Comparison of ENCODE assay signal across 14 mouse cellular contexts in genomic region chrX:56665226-56665973, GRCm38 (mm10). TPM values are rescaled to one million over a fixed set of nuclear protein-coding genes. Genes with fewer than 3 reads are reported as not detected.
A peak's percentile ranks its signal among the peaks of the same experiment; 100 is the strongest.
DNase-seq lines count a peak whose midpoint lies in the region; ATAC-seq lines count a peak whose summit lies in the region.
"Had no signal": no experiment of that assay in that cellular context is flagged by ENCODE, and none has a peak within 500 bp of the region (broad histone marks: within the 10 kb centered on the region; RNA-seq: fewer than 3 reads in every experiment).

No protein-coding gene starts in this region.

- intact Hi-C loops in gastrocnemius, postnatal 14 days (cut with DNase I; ENCODE audit: low total_unique reads) = no loop called here

- WGBS in kidney, embryonic 14.5 days = 75% methylated on average over 8 of the region's 8 CpGs
- WGBS in intestine, embryonic 16.5 days = 82% methylated on average over 8 of the region's 8 CpGs

- no peaks in the 10 kb centered on the region for H3K36me3 ChIP-seq in kidney, embryonic 14.5 days (ENCODE audit: control insufficient read depth, insufficient read depth, low read length)
- H3K36me3 ChIP-seq in intestine, embryonic 16.5 days (ENCODE audit: control insufficient read depth, insufficient read depth, low read length) = no peaks in the 10 kb centered on the region
- H3K36me3 ChIP-seq: limb, embryonic 12.5 days had no signal

- H3K27me3 ChIP-seq in kidney, embryonic 14.5 days (ENCODE audit: control insufficient read depth, insufficient read depth, low read length) = no peaks in the 10 kb centered on the region
- H3K27me3 ChIP-seq in intestine, embryonic 16.5 days (replicated peaks; ENCODE audit: control insufficient read depth, insufficient read depth, low read length) = no peaks in the 10 kb centered on the region
- H3K27me3 ChIP-seq: limb, embryonic 12.5 days had no signal

- no peak overlapping the region for H3K9ac ChIP-seq in kidney, embryonic 14.5 days (ENCODE audit: low read depth, low read length)
- no peak overlapping the region for H3K9ac ChIP-seq in intestine, embryonic 16.5 days (ENCODE audit: low read depth, low read length)
- H3K9ac ChIP-seq: limb, embryonic 12.5 days; lung, embryonic 14.5 days had no signal

- ATAC-seq in kidney, embryonic 14.5 days (ENCODE audit: low FRiP score, low TSS enrichment) = no peak
- no peak for ATAC-seq in intestine, embryonic 16.5 days
- ATAC-seq: forebrain, embryonic 14.5 days had no signal

- no peaks in the 10 kb centered on the region for H3K4me1 ChIP-seq in kidney, embryonic 14.5 days (ENCODE audit: control insufficient read depth, insufficient read depth, low read length)
- H3K4me1 ChIP-seq in intestine, embryonic 16.5 days (ENCODE audit: control insufficient read depth, insufficient read depth, low read length) = no peaks in the 10 kb centered on the region
- H3K4me1 ChIP-seq: limb, embryonic 12.5 days had no signal

- H3K4me2 ChIP-seq in kidney, embryonic 14.5 days (replicated peaks; ENCODE audit: low read depth, low read length) = no peak overlapping the region
- no peak overlapping the region for H3K4me2 ChIP-seq in intestine, embryonic 16.5 days (ENCODE audit: low read depth, low read length)
- H3K4me2 ChIP-seq: limb, embryonic 12.5 days; lung, embryonic 14.5 days had no signal

- no peak overlapping the region for H3K27ac ChIP-seq in kidney, embryonic 14.5 days (ENCODE audit: low read depth, low read length)
- no peak overlapping the region for H3K27ac ChIP-seq in intestine, embryonic 16.5 days (ENCODE audit: low read length)
- H3K27ac ChIP-seq: limb, embryonic 12.5 days had no signal

- no peak overlapping the region for H3K4me3 ChIP-seq in kidney, embryonic 14.5 days (ENCODE audit: low read length)
- H3K4me3 ChIP-seq in intestine, embryonic 16.5 days (ENCODE audit: low read length) = no peak overlapping the region
- H3K4me3 ChIP-seq: limb, embryonic 12.5 days had no signal

- no peaks in the 10 kb centered on the region for H3K9me3 ChIP-seq in kidney, embryonic 14.5 days (ENCODE audit: control insufficient read depth, low read length)
- no peaks in the 10 kb centered on the region for H3K9me3 ChIP-seq in intestine, embryonic 16.5 days (ENCODE audit: control insufficient read depth, low read length)
- H3K9me3 ChIP-seq: limb, embryonic 12.5 days had no signal

- DNase-seq in gastrocnemius, postnatal 25 days = peak; percentile 55
- DNase-seq in gastrocnemius, postnatal 14 days = no peak
- peak; percentile 54 to 70 for DNase-seq in kidney, adult 8-10 months
- DNase-seq in urinary bladder, postnatal 14 days (ENCODE audit: low spot score) = peak; percentile 9
- no peak for DNase-seq in urinary bladder, adult 2 months (ENCODE audit: low spot score)
- DNase-seq in adrenal gland, postnatal 4 days (ENCODE audit: low spot score in 2 of 2) = no peak
- DNase-seq: adrenal gland, postnatal 36 days; cerebellum, postnatal 14 days; lung, embryonic 14.5 days; thymus, postnatal 25 days had no signal

RNA-seq across cellular contexts. Expression of gene Slc9a6, which starts 55.8 kb away (rescaled TPM):
- total RNA-seq in gastrocnemius, postnatal 25 days (2021) = 10 to 100 TPM; 23.4 to 25.3 TPM
- 10 to 100 TPM; 14.9 to 19.7 TPM for total RNA-seq in gastrocnemius, postnatal 14 days (2021)
- polyA plus RNA-seq in kidney, embryonic 14.5 days (2014; fragmentation: Nextera tagmentation; extraction: Ambion mirVana) = 5.7 and 7.3 TPM in 2 replicates
- 16.4 and 17.0 TPM in 2 replicates for polyA plus RNA-seq in urinary bladder, adult 2 months (2012; rRNA removed)
- 10.4 and 11.0 TPM in 2 replicates for polyA plus RNA-seq in intestine, embryonic 16.5 days (2015; fragmentation: Nextera tagmentation; extraction: Ambion mirVana)
- total RNA-seq in adrenal gland, postnatal 4 days (2021) = 10 to 100 TPM; 20.5 to 25.2 TPM

Comparison
In these comparisons a context has a peak if more than half of its experiments do, and no peak if none do; other contexts are left out.
1. DNase-seq: peak in gastrocnemius, postnatal 25 days (single experiment), kidney, adult 8-10 months (2 of 2) and urinary bladder, postnatal 14 days (single experiment); none in gastrocnemius, postnatal 14 days (single experiment), urinary bladder, adult 2 months (single experiment) and adrenal gland, postnatal 4 days (0 of 2).